Mouse (Mus musculus): ENCODE data around the gene 2510039O18Rik. TPM values are rescaled to one million over a fixed set of nuclear protein-coding genes. Genes with fewer than 3 reads are reported as not detected.
A peak's percentile ranks its signal among the peaks of the same experiment; 100 is the strongest.

2510039O18Rik gene
- total and polyA plus RNA-seq, 3 experiments, result 38.9 to 41.9 (median 41.2) TPM

GRCm38 (mm10) chr4:147902906-147903500 lies 37.7 kb upstream of the 2510039O18Rik start:
- no peaks in the 10 kb centered on the region for H3K79me2 ChIP-seq (replicated peaks; ENCODE audit: control insufficient read depth, insufficient read depth, low read length)
- H3K4me1 ChIP-seq (ENCODE audit: control insufficient read depth, insufficient read depth, low read length), result peaks cover 13% of the 10 kb centered on the region
- DNase-seq, result peak in 1 of 2 experiments; percentile 42
- H3K36me3 ChIP-seq (ENCODE audit: control insufficient read depth, insufficient read depth, low read length), result peaks cover 29% of the 10 kb centered on the region
- H3K9ac ChIP-seq (ENCODE audit: low read depth, low read length), result peak overlapping the region; percentile 97
- 63% methylated on average over 12 of the region's 12 CpGs for WGBS
- intact Hi-C loops (cut with DNase I), result loop anchor here (5.0 kb wide), 1 partner anchor 36 kb away; the partner anchor contains the start of genes Fv1 and Miip
- peak overlapping the region; percentile 74 for H3K4me3 ChIP-seq
- no peak for TF ChIP-seq CTCF (IDR thresholded peaks at IDR 0.05)
- no peak for TF ChIP-seq EP300 (IDR thresholded peaks at IDR 0.05; ENCODE audit: insufficient read depth, low read depth, low read length)
- no peak for TF ChIP-seq POLR2A (IDR thresholded peaks at IDR 0.05; ENCODE audit: insufficient read depth, low read depth, low read length)
- no peaks in the 10 kb centered on the region for H3K27me3 ChIP-seq (ENCODE audit: control insufficient read depth, insufficient read depth, low read length)
- H3K27ac ChIP-seq, result peak overlapping the region; percentile 97

GRCm38 (mm10) chr4:147903601-147904000 lies 37.1 kb upstream of the 2510039O18Rik start:
- TF ChIP-seq EP300 (IDR thresholded peaks at IDR 0.05; ENCODE audit: insufficient read depth, low read depth, low read length) (no peak), CTCF (IDR thresholded peaks at IDR 0.05) (no peak), POLR2A (IDR thresholded peaks at IDR 0.05; ENCODE audit: insufficient read depth, low read depth, low read length) (0 out of 2 replicates have a peak, but pooled peaks have one; percentile 22)
- intact Hi-C loops (cut with DNase I), result loop anchor here (5.0 kb wide), 1 partner anchor 36 kb away; the partner anchor contains the start of genes Fv1 and Miip
- no peaks in the 10 kb centered on the region for H3K79me2 ChIP-seq (replicated peaks; ENCODE audit: control insufficient read depth, insufficient read depth, low read length)
- 20% methylated on average over 3 of the region's 3 CpGs for WGBS
- no peaks in the 10 kb centered on the region for H3K27me3 ChIP-seq (ENCODE audit: control insufficient read depth, insufficient read depth, low read length)
- H3K36me3 ChIP-seq (ENCODE audit: control insufficient read depth, insufficient read depth, low read length), result peaks cover 25% of the 10 kb centered on the region
- H3K4me3 ChIP-seq, result peak overlapping the region; percentile 74
- H3K4me1 ChIP-seq (ENCODE audit: control insufficient read depth, insufficient read depth, low read length), result peaks cover 9% of the 10 kb centered on the region
- peak overlapping the region; percentile 97 for H3K9ac ChIP-seq (ENCODE audit: low read depth, low read length)
- peak overlapping the region; percentile 97 for H3K27ac ChIP-seq
- DNase-seq, result peak in 1 of 2 experiments; percentile 36

- Histone ChIP-seq H3K27me3 (ENCODE audit: control insufficient read depth, insufficient read depth, low read length) (no peaks in the 10 kb centered on the region), H3K79me2 (replicated peaks; ENCODE audit: control insufficient read depth, insufficient read depth, low read length) (no peaks in the 10 kb centered on the region), H3K36me3 (ENCODE audit: control insufficient read depth, insufficient read depth, low read length) (peaks cover 16% of the 10 kb centered on the region; the same call in 1 of the 2 replicates), H3K4me3 (peak within 1 kb of the TSS; percentile 74), H3K27ac (peak within 1 kb of the TSS; percentile 97), H3K4me1 (ENCODE audit: control insufficient read depth, insufficient read depth, low read length) (peaks cover 9% of the 10 kb centered on the region), H3K9ac (ENCODE audit: low read depth, low read length) (peak within 1 kb of the TSS; percentile 97)
- peak; percentile 71 for TF ChIP-seq POLR2A (IDR thresholded peaks at IDR 0.05; ENCODE audit: insufficient read depth, low read depth, low read length)
- TF ChIP-seq EP300 (IDR thresholded peaks at IDR 0.05; ENCODE audit: insufficient read depth, low read depth, low read length), result no peak
- DNase-seq, result peak; percentile 93 to 94
- intact Hi-C loops (cut with DNase I), result loop anchor here (2.0 to 5.0 kb wide), 2 partner anchors 32 to 37 kb away; partner anchors contain the start of genes Fv1, Miip and Plod1
- under 1% methylated on average over 50 of the region's 59 CpGs for WGBS
Observed at GRCm38 (mm10) chr4:147904313-147905089, 36.2 kb upstream of the 2510039O18Rik start, which contains the start of gene Mfn2. TSS of gene Mfn2 (minus strand) at chr4:147904704.

- intact Hi-C loops (cut with DNase I), result loop anchor here (2.0 kb wide), 1 partner anchor 32 kb away; the partner anchor contains the start of gene Plod1
- no peaks in the 10 kb centered on the region for H3K79me2 ChIP-seq (replicated peaks; ENCODE audit: control insufficient read depth, insufficient read depth, low read length)
- TF ChIP-seq CTCF (IDR thresholded peaks at IDR 0.05) (no peak), POLR2A (IDR thresholded peaks at IDR 0.05; ENCODE audit: insufficient read depth, low read depth, low read length) (peak; percentile 28; the same call in 1 of the 2 replicates), EP300 (IDR thresholded peaks at IDR 0.05; ENCODE audit: insufficient read depth, low read depth, low read length) (no peak)
- peak overlapping the region; percentile 66 for H3K9ac ChIP-seq (ENCODE audit: low read depth, low read length)
- no peaks in the 10 kb centered on the region for H3K27me3 ChIP-seq (ENCODE audit: control insufficient read depth, insufficient read depth, low read length)
- H3K36me3 ChIP-seq (ENCODE audit: control insufficient read depth, insufficient read depth, low read length), result peaks cover 9% of the 10 kb centered on the region; the same call in 1 of the 2 replicates
- WGBS, result 2% methylated on average over 8 of the region's 8 CpGs
- H3K4me1 ChIP-seq (ENCODE audit: control insufficient read depth, insufficient read depth, low read length), result peaks cover 13% of the 10 kb centered on the region
- peak overlapping the region; percentile 74 for H3K4me3 ChIP-seq
- DNase-seq, result no peak
- H3K27ac ChIP-seq, result peak overlapping the region; percentile 97
Observed at GRCm38 (mm10) chr4:147905090-147905659, 35.5 kb upstream of the 2510039O18Rik start.

- H3K27me3 ChIP-seq (ENCODE audit: control insufficient read depth, insufficient read depth, low read length), result no peaks in the 10 kb centered on the region
- no peak overlapping the region for H3K9ac ChIP-seq (ENCODE audit: low read depth, low read length)
- peaks cover 5% of the 10 kb centered on the region; the same call in 1 of the 2 replicates for H3K36me3 ChIP-seq (ENCODE audit: control insufficient read depth, insufficient read depth, low read length)
- intact Hi-C loops (cut with DNase I), result no loop called here
- no peak overlapping the region for H3K4me3 ChIP-seq
- H3K27ac ChIP-seq, result peak overlapping the region; percentile 97
- no peak for DNase-seq
- WGBS, result 45% methylated on average over 5 of the region's 5 CpGs
- TF ChIP-seq EP300 (IDR thresholded peaks at IDR 0.05; ENCODE audit: insufficient read depth, low read depth, low read length) (no peak), CTCF (IDR thresholded peaks at IDR 0.05) (no peak), POLR2A (IDR thresholded peaks at IDR 0.05; ENCODE audit: insufficient read depth, low read depth, low read length) (no peak)
- H3K4me1 ChIP-seq (ENCODE audit: control insufficient read depth, insufficient read depth, low read length), result peaks cover 11% of the 10 kb centered on the region
- H3K79me2 ChIP-seq (replicated peaks; ENCODE audit: control insufficient read depth, insufficient read depth, low read length), result no peaks in the 10 kb centered on the region
Observed at GRCm38 (mm10) chr4:147906230-147906629, 34.5 kb upstream of the 2510039O18Rik start.

Data from heart, adult 2 months (tissue).